Mouse (Mus musculus) CH12.LX (cell line): Measurements from ENCODE around the gene Harbi1.

Experiments used
- ETS1 ChIP-seq: conservative IDR thresholded peaks from 2 replicates; pipeline ENCODE4 v1.6.1; 2012; ENCODE audit warnings: low read depth, mild to moderate bottlenecking, inconsistent platforms, low read length, improper control_type of control experiment, moderate library complexity
- GABPA ChIP-seq: IDR thresholded peaks from 2 replicates; pipeline ENCODE4 v1.6.1; 2012; ENCODE audit warnings: low read depth, low read length, improper control_type of control experiment, inconsistent platforms; ENCODE audit not compliant: insufficient replicate concordance
- JUND ChIP-seq: conservative IDR thresholded peaks from 2 replicates; pipeline ENCODE4 v1.6.1; 2011; ENCODE audit warnings: low read depth, low read length, improper control_type of control experiment
- SIN3A ChIP-seq: IDR thresholded peaks from 2 replicates; pipeline ENCODE4 v1.6.1; 2012; ENCODE audit warnings: low read length, improper control_type of control experiment, inconsistent platforms
- TCF12 ChIP-seq: IDR thresholded peaks from 2 replicates; pipeline ENCODE4 v1.6.1; 2014; ENCODE audit warnings: low read depth, mild to moderate bottlenecking, inconsistent platforms, low read length, improper control_type of control experiment

GRCm38 (mm10) chr2:91705736-91706135, 4.9 kb upstream of the Harbi1 start:
- TF ChIP-seq ETS1 (no peak), JUND (no peak), TCF12 (no peak), GABPA (no peak), SIN3A (no peak)
